Mouse (Mus musculus) c-Kit-positive CD71-positive TER-119-negative erythroid progenitor cells, embryonic 14.5 days (primary cell): ENCODE data around the gene Gm17387.
A peak's percentile ranks its signal among the peaks of the same experiment; 100 is the strongest.
"Not testable (repeated sequence)": the region's sequence is repeated elsewhere in the genome, so short reads cannot be mapped to it uniquely, and the experiment has no call there.

Experiments used
- DNase-seq: peaks from one replicate; pipeline ENCODE4 v3.0.0-alpha.2; 2013; ENCODE audit warnings: low read depth

Gene Gm17387

GRCm38 (mm10) chr7:141016707-141017697, 11.9 kb upstream of the Gm17387 start:
- no peak for DNase-seq

GRCm38 (mm10) chr7:141017824-141018223, 11.1 kb upstream of the Gm17387 start, which contains the start of gene Ifitm6:
Gene Ifitm6, minus strand, starts transcription at chr7:141017924.
- DNase-seq: not testable (repeated sequence)

- DNase-seq: no peak
Measured at GRCm38 (mm10) chr7:141019028-141019427, 9.9 kb upstream of the Gm17387 start.

GRCm38 (mm10) chr7:141021489-141022449, 7.2 kb upstream of the Gm17387 start:
- DNase-seq: no peak

- no peak for DNase-seq
Measured at GRCm38 (mm10) chr7:141024865-141025838, 3.8 kb upstream of the Gm17387 start.

GRCm38 (mm10) chr7:141026097-141026739, 2.7 kb upstream of the Gm17387 start:
- DNase-seq: no peak

- DNase-seq: no peak
Measured at GRCm38 (mm10) chr7:141026740-141027098, 2.2 kb upstream of the Gm17387 start.

GRCm38 (mm10) chr7:141030390-141030789, 1.5 kb downstream of the Gm17387 start:
- DNase-seq: no peak

- DNase-seq: no peak
Measured at GRCm38 (mm10) chr7:141032458-141033167, 3.7 kb downstream of the Gm17387 start.

- not testable (repeated sequence) for DNase-seq
Measured at GRCm38 (mm10) chr7:141036624-141037023, 7.7 kb downstream of the Gm17387 start.

- no peak for DNase-seq
Measured at GRCm38 (mm10) chr7:141038090-141039032, 9.4 kb downstream of the Gm17387 start.

GRCm38 (mm10) chr7:141039386-141040107, 10.6 kb downstream of the Gm17387 start:
- no peak for DNase-seq

GRCm38 (mm10) chr7:141040867-141041606, 12.1 kb downstream of the Gm17387 start:
- no peak for DNase-seq

- no peak for DNase-seq
Measured at GRCm38 (mm10) chr7:141041661-141042060, 12.7 kb downstream of the Gm17387 start.

- peak; percentile 72 for DNase-seq
Measured at GRCm38 (mm10) chr7:141042539-141042938, 13.6 kb downstream of the Gm17387 start.

GRCm38 (mm10) chr7:141046931-141047580, 18.1 kb downstream of the Gm17387 start:
- DNase-seq: peak; percentile 75
